Mouse (Mus musculus): ENCODE measurements around the gene Selenof. TPM values are rescaled to one million over a fixed set of nuclear protein-coding genes. Genes with fewer than 3 reads are reported as not detected.

Selenof gene
- polyA plus RNA-seq, 1 experiment from 2014 or later, result 350 TPM

- 48% methylated on average over 11 of the region's 11 CpGs for WGBS (ENCODE audit: insufficient replicate concordance)
- peak overlapping the region; percentile 24; the same call in 1 of the 2 replicates for H3K4me2 ChIP-seq
- peaks cover 3% of the 10 kb centered on the region; the same call in 1 of the 2 replicates for H3K4me1 ChIP-seq (ENCODE audit: control insufficient read depth, insufficient read depth, low read length)
- peak; percentile 94 for ATAC-seq (replicated peaks; ENCODE audit: insufficient number of reproducible peaks, low FRiP score, low TSS enrichment)
- peak overlapping the region; percentile 84 for H3K27ac ChIP-seq (ENCODE audit: low read depth, low read length)
- no peaks in the 10 kb centered on the region for H3K27me3 ChIP-seq (ENCODE audit: control insufficient read depth, insufficient read depth, low read length)
- no peaks in the 10 kb centered on the region for H3K36me3 ChIP-seq (ENCODE audit: control insufficient read depth, insufficient read depth, low read length)
- H3K9ac ChIP-seq (ENCODE audit: low read depth, low read length), result no peak overlapping the region
- H3K9me3 ChIP-seq (replicated peaks; ENCODE audit: control insufficient read depth, low read length), result no peaks in the 10 kb centered on the region; the same call in 1 of the 2 replicates
- H3K4me3 ChIP-seq (ENCODE audit: low read depth, low read length), result no peak overlapping the region
Observed at GRCm38 (mm10) chr3:144628005-144628914, 58.2 kb downstream of the Selenof start.

- H3K4me3 ChIP-seq (ENCODE audit: low read depth, low read length), result no peak overlapping the region
- H3K27ac ChIP-seq (ENCODE audit: low read depth, low read length), result 0 out of 2 replicates have a peak overlapping the region, but pooled peaks have one; percentile 84
- H3K9ac ChIP-seq (ENCODE audit: low read depth, low read length), result no peak overlapping the region
- 88% methylated on average over 3 of the region's 3 CpGs for WGBS (ENCODE audit: insufficient replicate concordance)
- H3K36me3 ChIP-seq (ENCODE audit: control insufficient read depth, insufficient read depth, low read length), result no peaks in the 10 kb centered on the region
- no peaks in the 10 kb centered on the region for H3K27me3 ChIP-seq (ENCODE audit: control insufficient read depth, insufficient read depth, low read length)
- no peak for ATAC-seq (replicated peaks; ENCODE audit: insufficient number of reproducible peaks, low FRiP score, low TSS enrichment)
- peaks cover 3% of the 10 kb centered on the region; the same call in 1 of the 2 replicates for H3K4me1 ChIP-seq (ENCODE audit: control insufficient read depth, insufficient read depth, low read length)
- no peaks in the 10 kb centered on the region; the same call in 1 of the 2 replicates for H3K9me3 ChIP-seq (replicated peaks; ENCODE audit: control insufficient read depth, low read length)
- no peak overlapping the region for H3K4me2 ChIP-seq
Observed at GRCm38 (mm10) chr3:144628915-144629230, 58.8 kb downstream of the Selenof start.

- 87% methylated on average over 5 of the region's 5 CpGs for WGBS (ENCODE audit: insufficient replicate concordance)
- no peak overlapping the region for H3K9ac ChIP-seq (ENCODE audit: low read depth, low read length)
Observed at GRCm38 (mm10) chr3:144635236-144635635, 65.1 kb downstream of the Selenof start.

GRCm38 (mm10) chr3:144638110-144638509, 68.0 kb downstream of the Selenof start:
- WGBS (ENCODE audit: insufficient replicate concordance), result 77% methylated on average over 4 of the region's 4 CpGs
- no peak overlapping the region for H3K4me3 ChIP-seq (ENCODE audit: low read depth, low read length)
- no peak for ATAC-seq (replicated peaks; ENCODE audit: insufficient number of reproducible peaks, low FRiP score, low TSS enrichment)
- H3K27me3 ChIP-seq (ENCODE audit: control insufficient read depth, insufficient read depth, low read length), result no peaks in the 10 kb centered on the region
- no peak overlapping the region for H3K9ac ChIP-seq (ENCODE audit: low read depth, low read length)
- H3K27ac ChIP-seq (ENCODE audit: low read depth, low read length), result no peak overlapping the region
- no peaks in the 10 kb centered on the region for H3K36me3 ChIP-seq (ENCODE audit: control insufficient read depth, insufficient read depth, low read length)
- H3K4me2 ChIP-seq, result no peak overlapping the region
- H3K9me3 ChIP-seq (replicated peaks; ENCODE audit: control insufficient read depth, low read length), result 0 out of 2 replicates have a peak, but pooled peaks cover 2% of the 10 kb centered on the region
- peaks cover 3% of the 10 kb centered on the region; the same call in 1 of the 2 replicates for H3K4me1 ChIP-seq (ENCODE audit: control insufficient read depth, insufficient read depth, low read length)

More at GRCm38 (mm10) chr3:144635236-144635635, 65.1 kb downstream of the Selenof start:
- H3K36me3 ChIP-seq (ENCODE audit: control insufficient read depth, insufficient read depth, low read length), result no peaks in the 10 kb centered on the region
- no peak overlapping the region for H3K4me2 ChIP-seq
- no peak overlapping the region for H3K4me3 ChIP-seq (ENCODE audit: low read depth, low read length)
- H3K4me1 ChIP-seq (ENCODE audit: control insufficient read depth, insufficient read depth, low read length), result no peaks in the 10 kb centered on the region
- ATAC-seq (replicated peaks; ENCODE audit: insufficient number of reproducible peaks, low FRiP score, low TSS enrichment), result no peak
- H3K27ac ChIP-seq (ENCODE audit: low read depth, low read length), result no peak overlapping the region
- no peaks in the 10 kb centered on the region for H3K27me3 ChIP-seq (ENCODE audit: control insufficient read depth, insufficient read depth, low read length)
- H3K9me3 ChIP-seq (replicated peaks; ENCODE audit: control insufficient read depth, low read length), result no peaks in the 10 kb centered on the region

GRCm38 (mm10) chr3:144639387-144639786, 69.3 kb downstream of the Selenof start:
- Histone ChIP-seq H3K27ac (ENCODE audit: low read depth, low read length) (no peak overlapping the region), H3K27me3 (ENCODE audit: control insufficient read depth, insufficient read depth, low read length) (no peaks in the 10 kb centered on the region), H3K9ac (ENCODE audit: low read depth, low read length) (no peak overlapping the region), H3K4me3 (ENCODE audit: low read depth, low read length) (no peak overlapping the region), H3K4me2 (no peak overlapping the region), H3K9me3 (replicated peaks; ENCODE audit: control insufficient read depth, low read length) (0 out of 2 replicates have a peak, but pooled peaks cover 2% of the 10 kb centered on the region), H3K4me1 (ENCODE audit: control insufficient read depth, insufficient read depth, low read length) (peaks cover 13% of the 10 kb centered on the region), H3K36me3 (ENCODE audit: control insufficient read depth, insufficient read depth, low read length) (no peaks in the 10 kb centered on the region)
- 72% methylated on average over 3 of the region's 3 CpGs for WGBS (ENCODE audit: insufficient replicate concordance)
- no peak for ATAC-seq (replicated peaks; ENCODE audit: insufficient number of reproducible peaks, low FRiP score, low TSS enrichment)

- no peak overlapping the region for H3K4me3 ChIP-seq (ENCODE audit: low read depth, low read length)
- H3K4me2 ChIP-seq, result no peak overlapping the region
- no peak overlapping the region for H3K9ac ChIP-seq (ENCODE audit: low read depth, low read length)
- H3K27me3 ChIP-seq (ENCODE audit: control insufficient read depth, insufficient read depth, low read length), result no peaks in the 10 kb centered on the region
- no peak overlapping the region for H3K27ac ChIP-seq (ENCODE audit: low read depth, low read length)
- H3K4me1 ChIP-seq (ENCODE audit: control insufficient read depth, insufficient read depth, low read length), result peaks cover 13% of the 10 kb centered on the region
- 0 out of 2 replicates have a peak, but pooled peaks cover 2% of the 10 kb centered on the region for H3K9me3 ChIP-seq (replicated peaks; ENCODE audit: control insufficient read depth, low read length)
- ATAC-seq (replicated peaks; ENCODE audit: insufficient number of reproducible peaks, low FRiP score, low TSS enrichment), result no peak
- no peaks in the 10 kb centered on the region for H3K36me3 ChIP-seq (ENCODE audit: control insufficient read depth, insufficient read depth, low read length)
Observed at GRCm38 (mm10) chr3:144640033-144640432, 69.9 kb downstream of the Selenof start.

- H3K27ac ChIP-seq (ENCODE audit: low read depth, low read length), result no peak overlapping the region
- H3K4me1 ChIP-seq (ENCODE audit: control insufficient read depth, insufficient read depth, low read length), result peaks cover 13% of the 10 kb centered on the region
- no peak overlapping the region for H3K9ac ChIP-seq (ENCODE audit: low read depth, low read length)
- 91% methylated on average over 4 of the region's 4 CpGs for WGBS (ENCODE audit: insufficient replicate concordance)
- H3K4me3 ChIP-seq (ENCODE audit: low read depth, low read length), result no peak overlapping the region
- H3K9me3 ChIP-seq (replicated peaks; ENCODE audit: control insufficient read depth, low read length), result 0 out of 2 replicates have a peak, but pooled peaks cover 2% of the 10 kb centered on the region
- H3K4me2 ChIP-seq, result no peak overlapping the region
- H3K27me3 ChIP-seq (ENCODE audit: control insufficient read depth, insufficient read depth, low read length), result no peaks in the 10 kb centered on the region
- no peak for ATAC-seq (replicated peaks; ENCODE audit: insufficient number of reproducible peaks, low FRiP score, low TSS enrichment)
- H3K36me3 ChIP-seq (ENCODE audit: control insufficient read depth, insufficient read depth, low read length), result no peaks in the 10 kb centered on the region
Observed at GRCm38 (mm10) chr3:144642141-144642540, 72.0 kb downstream of the Selenof start.

- peak; percentile 68 for ATAC-seq (replicated peaks; ENCODE audit: insufficient number of reproducible peaks, low FRiP score, low TSS enrichment)
Observed at GRCm38 (mm10) chr3:144643301-144643871, 73.3 kb downstream of the Selenof start.

More at GRCm38 (mm10) chr3:144643301-144643871, 73.3 kb downstream of the Selenof start:
- H3K9me3 ChIP-seq (replicated peaks; ENCODE audit: control insufficient read depth, low read length), result 0 out of 2 replicates have a peak, but pooled peaks cover 2% of the 10 kb centered on the region
- H3K36me3 ChIP-seq (ENCODE audit: control insufficient read depth, insufficient read depth, low read length), result no peaks in the 10 kb centered on the region
- peak overlapping the region; percentile 70 for H3K27ac ChIP-seq (ENCODE audit: low read depth, low read length)
- H3K4me3 ChIP-seq (ENCODE audit: low read depth, low read length), result no peak overlapping the region
- peak overlapping the region; percentile 9; the same call in 1 of the 2 replicates for H3K4me2 ChIP-seq
- WGBS (ENCODE audit: insufficient replicate concordance), result 0% methylated on average over 2 of the region's 2 CpGs
- no peaks in the 10 kb centered on the region for H3K27me3 ChIP-seq (ENCODE audit: control insufficient read depth, insufficient read depth, low read length)
- H3K9ac ChIP-seq (ENCODE audit: low read depth, low read length), result no peak overlapping the region
- H3K4me1 ChIP-seq (ENCODE audit: control insufficient read depth, insufficient read depth, low read length), result peaks cover 13% of the 10 kb centered on the region

Measured in heart, embryonic 11.5 days (tissue).